Mouse (Mus musculus): Measurements from ENCODE around the gene Shc3. TPM values are rescaled to one million over a fixed set of nuclear protein-coding genes. Genes with fewer than 3 reads are reported as not detected.

Gene Shc3
- total and polyA plus RNA-seq, 3 experiments, result not detected

- H3K9ac ChIP-seq (ENCODE audit: control insufficient read depth, low read depth, low read length, poor library complexity, severe bottlenecking), result no peak overlapping the region
- no peak for TF ChIP-seq GATA1 (IDR thresholded peaks at IDR 0.05; ENCODE audit: low read depth, low read length)
- TF ChIP-seq POLR2AphosphoS5 (IDR thresholded peaks at IDR 0.05; ENCODE audit: borderline replicate concordance, low read depth, low read length), result no peak
- no peak for TF ChIP-seq TAL1 (IDR thresholded peaks at IDR 0.05; ENCODE audit: low read length)
- TF ChIP-seq RCOR1 (IDR thresholded peaks at IDR 0.05; ENCODE audit: low read depth, low read length), result no peak
- TF ChIP-seq NRF1 (IDR thresholded peaks at IDR 0.05; ENCODE audit: insufficient read depth, low read depth, low read length, poor library complexity, severe bottlenecking), result no peak
- no peak for TF ChIP-seq MYB (IDR thresholded peaks at IDR 0.05; ENCODE audit: low read depth, low read length)
- TF ChIP-seq TBP (IDR thresholded peaks at IDR 0.05; ENCODE audit: low read depth, low read length), result no peak
- no peak for TF ChIP-seq GABPA (IDR thresholded peaks at IDR 0.05; ENCODE audit: low read depth, low read length)
- TF ChIP-seq NELFE (IDR thresholded peaks at IDR 0.05; ENCODE audit: low read depth, low read length), result no peak
- TF ChIP-seq ZNF384 (IDR thresholded peaks at IDR 0.05; ENCODE audit: low read depth, low read length), result no peak
- TF ChIP-seq MYC (IDR thresholded peaks at IDR 0.05; ENCODE audit: low read depth, low read length), result no peak
- no peak for TF ChIP-seq E2F4 (IDR thresholded peaks at IDR 0.05; ENCODE audit: borderline replicate concordance, low read depth, low read length)
- no peak for TF ChIP-seq POLR2AphosphoS2 (IDR thresholded peaks at IDR 0.05; ENCODE audit: low read length)
- TF ChIP-seq MXI1 (IDR thresholded peaks at IDR 0.05; ENCODE audit: low read depth, low read length), result no peak
- no peak for TF ChIP-seq ZC3H11A (IDR thresholded peaks at IDR 0.05; ENCODE audit: low read depth, low read length)
- TF ChIP-seq POLR2A (IDR thresholded peaks at IDR 0.05; ENCODE audit: control insufficient read depth in 1 of 2, insufficient read depth in 1 of 2, low read depth in 1 of 2, low read length in 2 of 2, poor library complexity in 1 of 2), result no peak
- H3K27ac ChIP-seq (ENCODE audit: control insufficient read depth, low read depth, low read length), result no peak overlapping the region
- H3K27me3 ChIP-seq (ENCODE audit: control insufficient read depth in 1 of 2, insufficient read depth in 2 of 2, low read length in 2 of 2), result no peaks in the 10 kb centered on the region
- H3K4me1 ChIP-seq (ENCODE audit: control insufficient read depth in 1 of 2, insufficient read depth in 2 of 2, low read length in 2 of 2), result no peaks in the 10 kb centered on the region
- H3K36me3 ChIP-seq (ENCODE audit: control insufficient read depth in 1 of 2, insufficient read depth in 2 of 2, low read length in 2 of 2), result no peaks in the 10 kb centered on the region
- DNase-seq (ENCODE audit: low read depth, low spot score), result no peak
- H3K79me2 ChIP-seq (ENCODE audit: control insufficient read depth, insufficient read depth, low read length, poor library complexity), result no peaks in the 10 kb centered on the region
- H3K9me3 ChIP-seq (replicated peaks; ENCODE audit: insufficient read depth, low read length), result no peaks in the 10 kb centered on the region
- no peak overlapping the region for H3K4me3 ChIP-seq (ENCODE audit: control insufficient read depth in 1 of 2, insufficient read depth in 1 of 2, low read depth in 2 of 2, low read length in 2 of 2)
These were observed 100.4 kb downstream of the Shc3 start for GRCm38 (mm10) chr13:51468697-51469250.

DNA sequence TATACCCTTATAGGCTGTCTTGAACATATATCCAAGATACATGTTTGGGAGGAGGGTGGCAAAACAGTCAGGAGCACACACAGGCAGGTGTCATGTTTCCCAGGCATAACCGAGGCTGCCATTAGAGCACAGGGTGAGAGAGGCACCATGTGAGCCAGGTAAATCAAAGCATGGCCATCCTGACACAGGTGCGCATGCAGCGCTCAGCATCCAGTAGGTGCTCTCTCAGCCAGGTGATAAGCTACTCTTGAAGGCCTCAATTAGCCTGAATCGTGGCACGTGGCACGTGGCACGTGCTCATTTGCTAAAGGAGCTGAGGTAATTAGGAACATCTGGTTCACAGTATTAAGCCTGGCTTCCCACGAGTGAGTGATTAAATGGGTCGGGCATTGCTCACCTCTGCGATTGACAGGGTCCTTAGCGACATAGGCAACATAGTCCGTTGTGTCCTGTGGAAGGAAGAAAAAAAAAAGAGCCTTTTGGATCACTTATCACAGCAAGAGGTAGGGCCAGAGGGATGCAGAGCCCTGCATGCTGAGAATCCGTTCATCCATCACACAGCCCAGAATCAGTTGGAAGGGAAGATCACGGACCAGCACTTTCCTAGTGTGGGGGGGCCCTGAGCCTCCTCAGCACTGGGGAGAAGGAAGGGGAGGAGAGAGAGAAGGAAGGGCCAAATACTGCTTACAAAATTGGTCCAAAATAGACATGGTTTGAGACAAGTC, 102.9 kb downstream of the Shc3 start:
- Histone ChIP-seq H3K79me2 (ENCODE audit: control insufficient read depth, insufficient read depth, low read length, poor library complexity) (no peaks in the 10 kb centered on the region), H3K4me1 (ENCODE audit: control insufficient read depth in 1 of 2, insufficient read depth in 2 of 2, low read length in 2 of 2) (no peaks in the 10 kb centered on the region), H3K4me3 (ENCODE audit: control insufficient read depth in 1 of 2, insufficient read depth in 1 of 2, low read depth in 2 of 2, low read length in 2 of 2) (no peak overlapping the region), H3K9ac (ENCODE audit: control insufficient read depth, low read depth, low read length, poor library complexity, severe bottlenecking) (no peak overlapping the region), H3K36me3 (ENCODE audit: control insufficient read depth in 1 of 2, insufficient read depth in 2 of 2, low read length in 2 of 2) (no peaks in the 10 kb centered on the region), H3K9me3 (replicated peaks; ENCODE audit: insufficient read depth, low read length) (no peaks in the 10 kb centered on the region), H3K27me3 (ENCODE audit: control insufficient read depth in 1 of 2, insufficient read depth in 2 of 2, low read length in 2 of 2) (no peaks in the 10 kb centered on the region), H3K27ac (ENCODE audit: control insufficient read depth, low read depth, low read length) (no peak overlapping the region)
- DNase-seq (ENCODE audit: low read depth, low spot score), result no peak
- no peak for TF ChIP-seq POLR2AphosphoS5 (IDR thresholded peaks at IDR 0.05; ENCODE audit: borderline replicate concordance, low read depth, low read length)
- no peak for TF ChIP-seq MYC (IDR thresholded peaks at IDR 0.05; ENCODE audit: low read depth, low read length)
- TF ChIP-seq SIN3A (IDR thresholded peaks at IDR 0.05; ENCODE audit: low read length), result no peak
- no peak for TF ChIP-seq NRF1 (IDR thresholded peaks at IDR 0.05; ENCODE audit: insufficient read depth, low read depth, low read length, poor library complexity, severe bottlenecking)
- no peak for TF ChIP-seq EP300 (IDR thresholded peaks at IDR 0.05; ENCODE audit: low read depth in 1 of 2, low read length in 2 of 2)
- no peak for TF ChIP-seq MAZ (IDR thresholded peaks at IDR 0.05; ENCODE audit: low read depth, low read length)
- no peak for TF ChIP-seq MYB (IDR thresholded peaks at IDR 0.05; ENCODE audit: low read depth, low read length)
- no peak for TF ChIP-seq RAD21 (IDR thresholded peaks at IDR 0.05; ENCODE audit: low read depth, low read length)
- no peak for TF ChIP-seq E2F4 (IDR thresholded peaks at IDR 0.05; ENCODE audit: borderline replicate concordance, low read depth, low read length)
- no peak for TF ChIP-seq NELFE (IDR thresholded peaks at IDR 0.05; ENCODE audit: low read depth, low read length)
